Mouse (Mus musculus): ENCODE results near the gene Map3k3. TPM values are rescaled to one million over a fixed set of nuclear protein-coding genes. Genes with fewer than 3 reads are reported as not detected.

The Map3k3 gene
- polyA plus RNA-seq, 1 experiment from 2014 or later = 20.7 TPM

DNA sequence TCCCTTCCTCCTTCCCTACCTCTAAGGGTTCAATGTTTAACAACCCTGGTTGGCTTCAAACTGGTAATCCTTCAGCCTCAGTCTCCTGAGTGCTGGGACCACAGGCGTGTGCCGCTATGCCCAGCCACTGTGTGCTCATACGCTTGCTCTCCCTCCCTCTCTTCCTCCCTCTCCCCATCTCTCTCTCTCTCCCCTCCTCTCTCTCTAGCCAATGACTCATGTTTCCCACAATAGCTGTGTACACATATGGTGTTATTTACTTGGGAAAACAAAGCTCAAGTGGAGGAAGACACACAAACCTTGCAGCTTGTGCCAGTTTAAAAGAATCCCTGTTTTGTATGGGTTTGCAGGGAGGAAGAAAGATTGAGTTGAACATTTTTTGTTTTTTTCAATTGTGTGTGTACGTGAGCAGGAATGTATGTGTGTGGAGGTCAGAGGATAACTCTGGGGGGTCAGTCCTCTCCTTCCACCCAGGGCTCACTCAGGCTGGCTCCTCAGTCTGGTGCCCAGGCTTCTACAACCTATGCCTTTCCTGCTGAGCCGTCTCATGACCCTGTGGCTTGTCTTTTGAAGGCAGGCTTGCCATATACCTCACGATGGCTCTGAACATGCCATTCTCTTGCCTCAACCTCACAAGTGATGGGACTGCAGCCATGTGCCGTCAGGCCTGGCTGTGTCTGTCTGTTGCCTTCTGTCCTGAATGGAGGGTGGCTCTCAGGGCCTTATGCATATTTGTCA is 95.5 kb downstream of the Map3k3 start:
- Histone ChIP-seq H3K4me3 (ENCODE audit: low read depth, low read length) (no peak overlapping the region), H3K27ac (ENCODE audit: low read length) (no peak overlapping the region), H3K4me2 (replicated peaks; ENCODE audit: low read depth, low read length) (no peak overlapping the region), H3K9me3 (ENCODE audit: control insufficient read depth, low read depth, low read length) (no peaks in the 10 kb centered on the region), H3K9ac (replicated peaks; ENCODE audit: low read depth, low read length) (no peak overlapping the region), H3K4me1 (ENCODE audit: control insufficient read depth, insufficient read depth, low read length) (no peaks in the 10 kb centered on the region), H3K27me3 (ENCODE audit: control insufficient read depth, insufficient read depth, low read length) (no peaks in the 10 kb centered on the region), H3K36me3 (ENCODE audit: control insufficient read depth, insufficient read depth, low read length) (no peaks in the 10 kb centered on the region; the same call in 1 of the 2 replicates)
- WGBS = 67% methylated on average over 7 of the region's 7 CpGs
- ATAC-seq (ENCODE audit: insufficient number of reproducible peaks, insufficient read depth, low FRiP score, low read depth) = no peak

- H3K9ac ChIP-seq (replicated peaks; ENCODE audit: low read depth, low read length) = no peak overlapping the region
- ATAC-seq (ENCODE audit: insufficient number of reproducible peaks, insufficient read depth, low FRiP score, low read depth) = no peak
- no peak overlapping the region for H3K4me3 ChIP-seq (ENCODE audit: low read depth, low read length)
- H3K9me3 ChIP-seq (ENCODE audit: control insufficient read depth, low read depth, low read length) = no peaks in the 10 kb centered on the region
- no peak overlapping the region for H3K4me2 ChIP-seq (replicated peaks; ENCODE audit: low read depth, low read length)
- H3K27me3 ChIP-seq (ENCODE audit: control insufficient read depth, insufficient read depth, low read length) = no peaks in the 10 kb centered on the region
- no peaks in the 10 kb centered on the region; the same call in 1 of the 2 replicates for H3K36me3 ChIP-seq (ENCODE audit: control insufficient read depth, insufficient read depth, low read length)
- WGBS = 85% methylated on average over 2 of the region's 2 CpGs
- no peaks in the 10 kb centered on the region for H3K4me1 ChIP-seq (ENCODE audit: control insufficient read depth, insufficient read depth, low read length)
- no peak overlapping the region for H3K27ac ChIP-seq (ENCODE audit: low read length)
Observed at GRCm38 (mm10) chr11:106180449-106180801, 96.0 kb downstream of the Map3k3 start.

- H3K4me3 ChIP-seq (ENCODE audit: low read depth, low read length) = no peak overlapping the region
- 92% methylated on average over 4 of the region's 4 CpGs for WGBS
- H3K9ac ChIP-seq (replicated peaks; ENCODE audit: low read depth, low read length) = no peak overlapping the region
- H3K27ac ChIP-seq (ENCODE audit: low read length) = no peak overlapping the region
- no peak for ATAC-seq (ENCODE audit: insufficient number of reproducible peaks, insufficient read depth, low FRiP score, low read depth)
- no peaks in the 10 kb centered on the region for H3K9me3 ChIP-seq (ENCODE audit: control insufficient read depth, low read depth, low read length)
- H3K4me2 ChIP-seq (replicated peaks; ENCODE audit: low read depth, low read length) = no peak overlapping the region
- no peaks in the 10 kb centered on the region for H3K4me1 ChIP-seq (ENCODE audit: control insufficient read depth, insufficient read depth, low read length)
- H3K27me3 ChIP-seq (ENCODE audit: control insufficient read depth, insufficient read depth, low read length) = no peaks in the 10 kb centered on the region
- no peaks in the 10 kb centered on the region; the same call in 1 of the 2 replicates for H3K36me3 ChIP-seq (ENCODE audit: control insufficient read depth, insufficient read depth, low read length)
Observed at GRCm38 (mm10) chr11:106187326-106187725, 102.9 kb downstream of the Map3k3 start.

DNA sequence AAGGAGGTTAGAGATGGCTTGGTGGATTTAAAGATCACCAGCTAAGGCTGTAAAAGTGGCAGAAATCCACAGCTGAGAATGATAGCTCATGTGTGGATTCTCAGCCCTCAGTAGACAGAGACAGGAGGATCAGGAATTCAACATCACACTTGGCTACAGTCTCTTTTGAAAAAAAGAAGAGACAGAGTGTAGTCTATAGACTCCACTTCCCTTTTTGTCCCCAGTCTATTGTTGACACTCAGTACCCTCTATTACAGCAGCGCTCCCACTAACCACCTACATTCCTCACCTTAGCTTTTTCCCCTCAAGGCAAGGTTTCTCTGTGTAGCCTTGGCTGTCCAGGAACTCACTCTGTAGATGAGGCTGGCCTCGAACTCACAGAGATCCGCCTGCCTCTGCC is 107.3 kb downstream of the Map3k3 start:
- H3K4me2 ChIP-seq (replicated peaks; ENCODE audit: low read depth, low read length) = no peak overlapping the region
- no peak overlapping the region for H3K4me3 ChIP-seq (ENCODE audit: low read depth, low read length)
- 95% methylated on average over 3 of the region's 3 CpGs for WGBS
- H3K36me3 ChIP-seq (ENCODE audit: control insufficient read depth, insufficient read depth, low read length) = peaks cover under 1% of the 10 kb centered on the region; the same call in 1 of the 2 replicates
- H3K27ac ChIP-seq (ENCODE audit: low read length) = no peak overlapping the region
- H3K27me3 ChIP-seq (ENCODE audit: control insufficient read depth, insufficient read depth, low read length) = no peaks in the 10 kb centered on the region
- peaks cover 3% of the 10 kb centered on the region; the same call in 1 of the 2 replicates for H3K4me1 ChIP-seq (ENCODE audit: control insufficient read depth, insufficient read depth, low read length)
- no peak overlapping the region for H3K9ac ChIP-seq (replicated peaks; ENCODE audit: low read depth, low read length)
- no peak for ATAC-seq (ENCODE audit: insufficient number of reproducible peaks, insufficient read depth, low FRiP score, low read depth)
- H3K9me3 ChIP-seq (ENCODE audit: control insufficient read depth, low read depth, low read length) = no peaks in the 10 kb centered on the region

- ATAC-seq (ENCODE audit: insufficient number of reproducible peaks, insufficient read depth, low FRiP score, low read depth) = no peak
- Histone ChIP-seq H3K36me3 (ENCODE audit: control insufficient read depth, insufficient read depth, low read length) (peaks cover 4% of the 10 kb centered on the region; the same call in 1 of the 2 replicates), H3K4me1 (ENCODE audit: control insufficient read depth, insufficient read depth, low read length) (peaks cover 3% of the 10 kb centered on the region; the same call in 1 of the 2 replicates), H3K27ac (ENCODE audit: low read length) (no peak overlapping the region), H3K4me3 (ENCODE audit: low read depth, low read length) (peak overlapping the region; percentile 65), H3K9ac (replicated peaks; ENCODE audit: low read depth, low read length) (no peak overlapping the region), H3K4me2 (replicated peaks; ENCODE audit: low read depth, low read length) (peak overlapping the region; percentile 65), H3K9me3 (ENCODE audit: control insufficient read depth, low read depth, low read length) (no peaks in the 10 kb centered on the region), H3K27me3 (ENCODE audit: control insufficient read depth, insufficient read depth, low read length) (no peaks in the 10 kb centered on the region)
- WGBS = 85% methylated on average over 5 of the region's 5 CpGs
Observed at GRCm38 (mm10) chr11:106192241-106192640, 107.8 kb downstream of the Map3k3 start.

GRCm38 (mm10) chr11:106192657-106193370 is 108.4 kb downstream of the Map3k3 start:
- ATAC-seq (ENCODE audit: insufficient number of reproducible peaks, insufficient read depth, low FRiP score, low read depth) = peak; percentile 59; the same call in 1 of the 2 replicates
- H3K9ac ChIP-seq (replicated peaks; ENCODE audit: low read depth, low read length) = peak overlapping the region; percentile 63
- 8% methylated on average over 19 of the region's 19 CpGs for WGBS

DNA sequence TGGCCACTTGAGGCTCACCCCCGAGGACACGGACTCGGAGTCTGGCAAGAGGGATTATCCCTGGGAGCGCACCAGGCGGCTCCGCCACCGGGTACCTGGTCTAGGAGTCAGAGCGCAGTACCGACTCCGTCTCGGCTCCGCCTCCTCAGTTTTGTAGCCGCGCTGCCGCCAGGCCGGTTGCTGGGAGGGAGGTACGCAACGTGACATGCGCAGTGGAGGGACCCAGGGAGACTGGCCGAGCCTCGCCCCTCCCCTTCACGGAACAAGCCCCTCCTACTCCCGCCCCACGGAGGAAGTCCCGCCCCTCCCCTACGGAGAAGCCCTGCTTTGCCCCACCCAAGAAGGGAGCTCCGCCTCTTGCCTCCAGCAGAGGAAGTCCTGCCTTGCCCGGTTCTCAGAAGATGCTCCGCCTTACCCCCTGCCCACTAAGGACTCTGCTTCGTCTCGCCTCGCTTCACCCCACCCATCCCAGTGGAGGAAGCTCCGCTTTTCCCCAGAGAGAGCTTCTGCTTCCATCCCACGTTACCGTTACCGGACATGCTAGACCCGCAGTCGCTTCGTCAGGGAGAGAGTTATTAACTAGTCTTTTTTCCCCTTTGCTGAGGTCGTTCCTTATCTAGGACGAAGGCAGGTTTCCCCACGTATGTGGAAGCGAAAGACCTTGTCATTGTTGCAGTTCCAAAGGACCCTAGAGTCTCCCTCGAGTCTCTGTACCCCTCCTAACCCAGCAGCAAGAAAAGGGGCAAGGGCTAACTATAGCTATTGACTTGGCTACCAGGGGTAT is 109.2 kb downstream of the Map3k3 start:
- Histone ChIP-seq H3K4me3 (ENCODE audit: low read depth, low read length) (peak overlapping the region; percentile 65), H3K4me1 (ENCODE audit: control insufficient read depth, insufficient read depth, low read length) (peaks cover 3% of the 10 kb centered on the region; the same call in 1 of the 2 replicates), H3K4me2 (replicated peaks; ENCODE audit: low read depth, low read length) (peak overlapping the region; percentile 65), H3K9ac (replicated peaks; ENCODE audit: low read depth, low read length) (peak overlapping the region; percentile 63), H3K27ac (ENCODE audit: low read length) (peak overlapping the region; percentile 84), H3K9me3 (ENCODE audit: control insufficient read depth, low read depth, low read length) (no peaks in the 10 kb centered on the region), H3K27me3 (ENCODE audit: control insufficient read depth, insufficient read depth, low read length) (no peaks in the 10 kb centered on the region), H3K36me3 (ENCODE audit: control insufficient read depth, insufficient read depth, low read length) (peaks cover 15% of the 10 kb centered on the region)
- WGBS = under 1% methylated on average over 44 of the region's 44 CpGs
- ATAC-seq (ENCODE audit: insufficient number of reproducible peaks, insufficient read depth, low FRiP score, low read depth) = peak; percentile 97

More at GRCm38 (mm10) chr11:106192657-106193370, 108.4 kb downstream of the Map3k3 start:
- Histone ChIP-seq H3K27me3 (ENCODE audit: control insufficient read depth, insufficient read depth, low read length) (no peaks in the 10 kb centered on the region), H3K27ac (ENCODE audit: low read length) (peak overlapping the region; percentile 75), H3K9me3 (ENCODE audit: control insufficient read depth, low read depth, low read length) (no peaks in the 10 kb centered on the region), H3K4me3 (ENCODE audit: low read depth, low read length) (peak overlapping the region; percentile 65), H3K36me3 (ENCODE audit: control insufficient read depth, insufficient read depth, low read length) (peaks cover 8% of the 10 kb centered on the region; the same call in 1 of the 2 replicates), H3K4me2 (replicated peaks; ENCODE audit: low read depth, low read length) (peak overlapping the region; percentile 65), H3K4me1 (ENCODE audit: control insufficient read depth, insufficient read depth, low read length) (peaks cover 3% of the 10 kb centered on the region; the same call in 1 of the 2 replicates)

DNA sequence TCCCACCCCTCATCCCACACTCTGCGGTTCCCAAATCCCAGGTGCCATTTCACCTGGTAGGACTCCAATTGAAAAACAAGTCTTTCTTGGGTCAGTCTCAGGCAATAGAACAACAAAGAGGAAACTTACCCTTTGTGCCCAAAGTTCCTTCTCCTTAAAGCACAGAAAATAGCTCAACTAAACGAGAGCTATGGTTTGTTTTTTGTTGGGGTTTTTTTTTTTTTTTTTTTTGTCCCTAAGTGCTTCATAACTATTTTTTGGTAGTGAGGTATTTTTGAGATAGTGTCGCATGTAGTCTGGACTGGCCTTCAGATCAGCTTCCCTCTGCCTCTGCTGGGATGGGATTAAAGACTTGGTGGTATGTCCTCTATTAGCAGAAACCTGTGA is 109.7 kb downstream of the Map3k3 start:
- Histone ChIP-seq H3K9me3 (ENCODE audit: control insufficient read depth, low read depth, low read length) (no peaks in the 10 kb centered on the region), H3K27me3 (ENCODE audit: control insufficient read depth, insufficient read depth, low read length) (no peaks in the 10 kb centered on the region), H3K27ac (ENCODE audit: low read length) (peak overlapping the region; percentile 84), H3K4me2 (replicated peaks; ENCODE audit: low read depth, low read length) (peak overlapping the region; percentile 65), H3K36me3 (ENCODE audit: control insufficient read depth, insufficient read depth, low read length) (peaks cover 15% of the 10 kb centered on the region), H3K4me1 (ENCODE audit: control insufficient read depth, insufficient read depth, low read length) (peaks cover 3% of the 10 kb centered on the region; the same call in 1 of the 2 replicates), H3K9ac (replicated peaks; ENCODE audit: low read depth, low read length) (peak overlapping the region; percentile 43; the same call in 1 of the 2 replicates), H3K4me3 (ENCODE audit: low read depth, low read length) (peak overlapping the region; percentile 65)
- no peak for ATAC-seq (ENCODE audit: insufficient number of reproducible peaks, insufficient read depth, low FRiP score, low read depth)
- 20% methylated on average over 3 of the region's 3 CpGs for WGBS
